Mouse (Mus musculus): ENCODE data around the gene Jazf1. TPM values are rescaled to one million over a fixed set of nuclear protein-coding genes. Genes with fewer than 3 reads are reported as not detected.

Gene Jazf1
- polyA plus RNA-seq, 1 experiment from 2014 or later, result 31.6 TPM

GRCm38 (mm10) chr6:52990816-52991215 is 77.6 kb downstream of the Jazf1 start:
- no peak for ATAC-seq (ENCODE audit: low read depth)
- H3K4me2 ChIP-seq, result no peak overlapping the region
- no peaks in the 10 kb centered on the region for H3K36me3 ChIP-seq
- H3K9ac ChIP-seq, result no peak overlapping the region
- no peak overlapping the region for H3K4me3 ChIP-seq
- no peaks in the 10 kb centered on the region for H3K9me3 ChIP-seq
- 0 out of 2 replicates have a peak, but pooled peaks cover 10% of the 10 kb centered on the region for H3K4me1 ChIP-seq (replicated peaks)
- H3K27ac ChIP-seq (replicated peaks), result no peak overlapping the region
- no peaks in the 10 kb centered on the region for H3K27me3 ChIP-seq
- WGBS, result 89% methylated on average over 8 of the region's 8 CpGs

- H3K27me3 ChIP-seq, result no peaks in the 10 kb centered on the region
- H3K4me2 ChIP-seq, result no peak overlapping the region
- 75% methylated on average over 6 of the region's 6 CpGs for WGBS
- H3K4me1 ChIP-seq (replicated peaks), result 0 out of 2 replicates have a peak, but pooled peaks cover 10% of the 10 kb centered on the region
- ATAC-seq (ENCODE audit: low read depth), result no peak
- H3K9ac ChIP-seq, result no peak overlapping the region
- no peak overlapping the region for H3K27ac ChIP-seq (replicated peaks)
- H3K9me3 ChIP-seq, result no peaks in the 10 kb centered on the region
- no peak overlapping the region for H3K4me3 ChIP-seq
- H3K36me3 ChIP-seq, result no peaks in the 10 kb centered on the region
Observed at GRCm38 (mm10) chr6:52987905-52988640, 80.4 kb downstream of the Jazf1 start.

- no peak overlapping the region for H3K4me3 ChIP-seq
- ATAC-seq (ENCODE audit: low read depth), result no peak
- H3K27ac ChIP-seq (replicated peaks), result no peak overlapping the region
- no peaks in the 10 kb centered on the region for H3K36me3 ChIP-seq
- no peak overlapping the region for H3K9ac ChIP-seq
- no peaks in the 10 kb centered on the region for H3K9me3 ChIP-seq
- no peak overlapping the region for H3K4me2 ChIP-seq
- no peaks in the 10 kb centered on the region for H3K27me3 ChIP-seq
- H3K4me1 ChIP-seq (replicated peaks), result 0 out of 2 replicates have a peak, but pooled peaks cover 10% of the 10 kb centered on the region
- WGBS, result 54% methylated on average over 4 of the region's 4 CpGs
Observed at GRCm38 (mm10) chr6:52987391-52987790, 81.0 kb downstream of the Jazf1 start.

- Histone ChIP-seq H3K4me1 (replicated peaks) (no peaks in the 10 kb centered on the region), H3K27ac (replicated peaks) (no peak overlapping the region), H3K36me3 (no peaks in the 10 kb centered on the region), H3K4me2 (no peak overlapping the region), H3K27me3 (no peaks in the 10 kb centered on the region), H3K4me3 (no peak overlapping the region), H3K9ac (no peak overlapping the region), H3K9me3 (no peaks in the 10 kb centered on the region)
- WGBS, result 89% methylated on average over 6 of the region's 6 CpGs
- no peak for ATAC-seq (ENCODE audit: low read depth)
Observed at GRCm38 (mm10) chr6:52982175-52982574, 86.3 kb downstream of the Jazf1 start.

- no peak overlapping the region for H3K4me3 ChIP-seq
- H3K4me1 ChIP-seq (replicated peaks), result no peaks in the 10 kb centered on the region
- H3K4me2 ChIP-seq, result no peak overlapping the region
- ATAC-seq (ENCODE audit: low read depth), result no peak
- no peak overlapping the region for H3K9ac ChIP-seq
- no peaks in the 10 kb centered on the region for H3K9me3 ChIP-seq
- H3K27ac ChIP-seq (replicated peaks), result no peak overlapping the region
- WGBS, result 91% methylated on average over 6 of the region's 6 CpGs
- H3K36me3 ChIP-seq, result no peaks in the 10 kb centered on the region
- H3K27me3 ChIP-seq, result no peaks in the 10 kb centered on the region
Observed at GRCm38 (mm10) chr6:52979503-52979902, 88.9 kb downstream of the Jazf1 start.

GRCm38 (mm10) chr6:52973351-52973750 is 95.1 kb downstream of the Jazf1 start:
- WGBS, result 88% methylated on average over 5 of the region's 5 CpGs
- ATAC-seq (ENCODE audit: low read depth), result no peak
- no peak overlapping the region for H3K4me3 ChIP-seq

GRCm38 (mm10) chr6:52972138-52972537 is 96.3 kb downstream of the Jazf1 start:
- ATAC-seq (ENCODE audit: low read depth), result no peak
- Histone ChIP-seq H3K27me3 (no peaks in the 10 kb centered on the region), H3K9ac (no peak overlapping the region), H3K4me2 (no peak overlapping the region), H3K4me3 (no peak overlapping the region), H3K9me3 (no peaks in the 10 kb centered on the region), H3K4me1 (replicated peaks) (no peaks in the 10 kb centered on the region), H3K36me3 (no peaks in the 10 kb centered on the region), H3K27ac (replicated peaks) (no peak overlapping the region)
- 77% methylated on average over 7 of the region's 7 CpGs for WGBS

More at GRCm38 (mm10) chr6:52973351-52973750, 95.1 kb downstream of the Jazf1 start:
- Histone ChIP-seq H3K27ac (replicated peaks) (no peak overlapping the region), H3K4me1 (replicated peaks) (no peaks in the 10 kb centered on the region), H3K9me3 (no peaks in the 10 kb centered on the region), H3K9ac (no peak overlapping the region), H3K27me3 (no peaks in the 10 kb centered on the region), H3K36me3 (no peaks in the 10 kb centered on the region), H3K4me2 (no peak overlapping the region)

- no peaks in the 10 kb centered on the region for H3K27me3 ChIP-seq
- no peak overlapping the region for H3K9ac ChIP-seq
- H3K4me3 ChIP-seq, result no peak overlapping the region
- H3K36me3 ChIP-seq, result no peaks in the 10 kb centered on the region
- H3K4me1 ChIP-seq (replicated peaks), result no peaks in the 10 kb centered on the region
- ATAC-seq (ENCODE audit: low read depth), result no peak
- no peak overlapping the region for H3K4me2 ChIP-seq
- WGBS, result 93% methylated on average over 2 of the region's 2 CpGs
- no peaks in the 10 kb centered on the region for H3K9me3 ChIP-seq
- H3K27ac ChIP-seq (replicated peaks), result no peak overlapping the region
Observed at GRCm38 (mm10) chr6:52969717-52970261, 98.6 kb downstream of the Jazf1 start.

- Histone ChIP-seq H3K9me3 (no peaks in the 10 kb centered on the region), H3K27me3 (no peaks in the 10 kb centered on the region), H3K4me2 (no peak overlapping the region), H3K4me3 (no peak overlapping the region), H3K9ac (no peak overlapping the region), H3K27ac (replicated peaks) (no peak overlapping the region), H3K36me3 (no peaks in the 10 kb centered on the region), H3K4me1 (replicated peaks) (peaks cover 11% of the 10 kb centered on the region)
- ATAC-seq (ENCODE audit: low read depth), result no peak
- 74% methylated on average over 12 of the region's 12 CpGs for WGBS
Observed at GRCm38 (mm10) chr6:52968346-52968891, 100.0 kb downstream of the Jazf1 start.

- H3K27ac ChIP-seq (replicated peaks), result no peak overlapping the region
- H3K36me3 ChIP-seq, result no peaks in the 10 kb centered on the region
- WGBS, result 63% methylated on average over 10 of the region's 10 CpGs
Observed at GRCm38 (mm10) chr6:52967557-52968270, 100.7 kb downstream of the Jazf1 start.

GRCm38 (mm10) chr6:52966001-52966400 is 102.4 kb downstream of the Jazf1 start:
- Histone ChIP-seq H3K27me3 (no peaks in the 10 kb centered on the region), H3K9ac (no peak overlapping the region), H3K9me3 (no peaks in the 10 kb centered on the region), H3K4me3 (no peak overlapping the region), H3K36me3 (no peaks in the 10 kb centered on the region), H3K27ac (replicated peaks) (no peak overlapping the region), H3K4me1 (replicated peaks) (peaks cover 19% of the 10 kb centered on the region), H3K4me2 (no peak overlapping the region)
- ATAC-seq (ENCODE audit: low read depth), result no peak
- 78% methylated on average over 4 of the region's 4 CpGs for WGBS

More at GRCm38 (mm10) chr6:52967557-52968270, 100.7 kb downstream of the Jazf1 start:
- ATAC-seq (ENCODE audit: low read depth), result no peak
- Histone ChIP-seq H3K4me1 (replicated peaks) (peaks cover 19% of the 10 kb centered on the region), H3K27me3 (no peaks in the 10 kb centered on the region), H3K9me3 (no peaks in the 10 kb centered on the region), H3K4me2 (no peak overlapping the region), H3K9ac (no peak overlapping the region), H3K4me3 (no peak overlapping the region)

- 56% methylated on average over 7 of the region's 7 CpGs for WGBS
- no peak overlapping the region for H3K27ac ChIP-seq (replicated peaks)
- no peaks in the 10 kb centered on the region for H3K27me3 ChIP-seq
- H3K9me3 ChIP-seq, result no peaks in the 10 kb centered on the region
- H3K4me3 ChIP-seq, result no peak overlapping the region
- H3K4me2 ChIP-seq, result no peak overlapping the region
- H3K36me3 ChIP-seq, result no peaks in the 10 kb centered on the region
- H3K4me1 ChIP-seq (replicated peaks), result peaks cover 19% of the 10 kb centered on the region
- no peak overlapping the region for H3K9ac ChIP-seq
- no peak for ATAC-seq (ENCODE audit: low read depth)
Observed at GRCm38 (mm10) chr6:52965340-52965739, 103.1 kb downstream of the Jazf1 start.

Data from neural tube, embryonic 13.5 days (tissue).